Mouse (Mus musculus): ENCODE measurements around the gene Ppih. TPM values are rescaled to one million over a fixed set of nuclear protein-coding genes. Genes with fewer than 3 reads are reported as not detected.

Gene Ppih
- total and polyA plus RNA-seq, 3 experiments = 140 to 246 (median 199) TPM

GRCm38 (mm10) chr4:119369460-119369859 lies 49.1 kb upstream of the Ppih start:
- no peaks in the 10 kb centered on the region for H3K79me2 ChIP-seq (ENCODE audit: control insufficient read depth, insufficient read depth, low read length, poor library complexity)
- no peaks in the 10 kb centered on the region for H3K4me1 ChIP-seq (ENCODE audit: control insufficient read depth in 1 of 2, insufficient read depth in 2 of 2, low read length in 2 of 2)
- no peak overlapping the region for H3K9ac ChIP-seq (ENCODE audit: control insufficient read depth, low read depth, low read length, poor library complexity, severe bottlenecking)
- no peaks in the 10 kb centered on the region; a peak in 2 of 4 replicates for H3K27me3 ChIP-seq (ENCODE audit: control insufficient read depth in 1 of 2, insufficient read depth in 2 of 2, low read length in 2 of 2)
- TF ChIP-seq GABPA (IDR thresholded peaks at IDR 0.05; ENCODE audit: low read depth, low read length) (no peak), POLR2AphosphoS2 (IDR thresholded peaks at IDR 0.05; ENCODE audit: low read length) (no peak), CTCF (IDR thresholded peaks at IDR 0.05 in 2 of 3, conservative IDR thresholded peaks at IDR 0.05 in 1 of 3; ENCODE audit: control insufficient read depth in 1 of 3, insufficient read depth in 1 of 3, low read depth in 2 of 3, low read length in 3 of 3, poor library complexity in 1 of 3, severe bottlenecking in 1 of 3) (peak; percentile 19 to 59 (median 51); a peak in 4 of 6 replicates), ZC3H11A (IDR thresholded peaks at IDR 0.05; ENCODE audit: low read depth, low read length) (no peak), EP300 (IDR thresholded peaks at IDR 0.05; ENCODE audit: low read depth in 1 of 2, low read length in 2 of 2) (no peak), POLR2A (IDR thresholded peaks at IDR 0.05; ENCODE audit: control insufficient read depth in 1 of 2, insufficient read depth in 1 of 2, low read depth in 1 of 2, low read length in 2 of 2, poor library complexity in 1 of 2) (no peak), RAD21 (IDR thresholded peaks at IDR 0.05; ENCODE audit: low read depth, low read length) (peak; percentile 45), MAZ (IDR thresholded peaks at IDR 0.05; ENCODE audit: low read depth, low read length) (no peak), POLR2AphosphoS5 (IDR thresholded peaks at IDR 0.05; ENCODE audit: borderline replicate concordance, low read depth, low read length) (no peak), JUND (IDR thresholded peaks at IDR 0.05; ENCODE audit: low read depth, low read length) (no peak), SMC3 (IDR thresholded peaks at IDR 0.05; ENCODE audit: low read depth, low read length) (peak; percentile 59), CHD2 (IDR thresholded peaks at IDR 0.05; ENCODE audit: low read length) (no peak), USF2 (IDR thresholded peaks at IDR 0.05; ENCODE audit: borderline replicate concordance in 1 of 2, insufficient read depth in 1 of 2, low read depth in 1 of 2, low read length in 2 of 2) (no peak), GATA1 (IDR thresholded peaks at IDR 0.05; ENCODE audit: low read depth, low read length) (no peak), ZMIZ1 (IDR thresholded peaks at IDR 0.05; ENCODE audit: low read depth, low read length) (no peak), RCOR1 (IDR thresholded peaks at IDR 0.05; ENCODE audit: low read depth, low read length) (no peak), MXI1 (IDR thresholded peaks at IDR 0.05; ENCODE audit: low read depth, low read length) (no peak)
- no peaks in the 10 kb centered on the region for H3K9me3 ChIP-seq (replicated peaks; ENCODE audit: insufficient read depth, low read length)
- DNase-seq (ENCODE audit: low read depth, low spot score) = peak; percentile 28
- H3K27ac ChIP-seq (ENCODE audit: control insufficient read depth, low read depth, low read length) = no peak overlapping the region
- H3K36me3 ChIP-seq (ENCODE audit: control insufficient read depth in 1 of 2, insufficient read depth in 2 of 2, low read length in 2 of 2) = no peaks in the 10 kb centered on the region
- H3K4me3 ChIP-seq (ENCODE audit: control insufficient read depth in 1 of 2, insufficient read depth in 1 of 2, low read depth in 2 of 2, low read length in 2 of 2) = no peak overlapping the region

GRCm38 (mm10) chr4:119366758-119367526 lies 46.6 kb upstream of the Ppih start:
- Histone ChIP-seq H3K4me1 (ENCODE audit: control insufficient read depth in 1 of 2, insufficient read depth in 2 of 2, low read length in 2 of 2) (no peaks in the 10 kb centered on the region), H3K9me3 (replicated peaks; ENCODE audit: insufficient read depth, low read length) (no peaks in the 10 kb centered on the region), H3K4me3 (ENCODE audit: control insufficient read depth in 1 of 2, insufficient read depth in 1 of 2, low read depth in 2 of 2, low read length in 2 of 2) (no peak overlapping the region), H3K9ac (ENCODE audit: control insufficient read depth, low read depth, low read length, poor library complexity, severe bottlenecking) (no peak overlapping the region), H3K79me2 (ENCODE audit: control insufficient read depth, insufficient read depth, low read length, poor library complexity) (no peaks in the 10 kb centered on the region), H3K36me3 (ENCODE audit: control insufficient read depth in 1 of 2, insufficient read depth in 2 of 2, low read length in 2 of 2) (no peaks in the 10 kb centered on the region), H3K27ac (ENCODE audit: control insufficient read depth, low read depth, low read length) (no peak overlapping the region), H3K27me3 (ENCODE audit: control insufficient read depth in 1 of 2, insufficient read depth in 2 of 2, low read length in 2 of 2) (no peaks in the 10 kb centered on the region; a peak in 2 of 4 replicates)
- DNase-seq (ENCODE audit: low read depth, low spot score) = no peak
- TF ChIP-seq CHD2 (IDR thresholded peaks at IDR 0.05; ENCODE audit: low read length) (no peak), MAFK (IDR thresholded peaks at IDR 0.05; ENCODE audit: borderline replicate concordance, low read depth, low read length) (peak; percentile 69)
